Mouse (Mus musculus): ENCODE measurements at regions not wholly inside any gene's neighbourhood (a gene's known extent, or its start where the extent isn't known, plus 50 kb on each side); places are given as distances from the start of the nearest gene placed in this dataset. TPM values are rescaled to one million over a fixed set of nuclear protein-coding genes. Genes with fewer than 3 reads are reported as not detected.

Small RNA genes in the stretch of these regions (microRNA-seq; reads per million reads assigned to microRNA genes)
- gene Gm24567: not detected

All from forebrain, embryonic 14.5 days (tissue).